Mouse (Mus musculus): Measurements from ENCODE around the gene Pola1.
A peak's percentile ranks its signal among the peaks of the same experiment; 100 is the strongest.

Gene Pola1

GRCm38 (mm10) chrX:93631657-93632449 is at the start of gene Pola1:
Pola1 (minus strand) TSS chrX:93632155.
- peak; percentile 88 for DNase-seq

- no peak for DNase-seq
Measured at GRCm38 (mm10) chrX:93676228-93676627, 44.3 kb upstream of the Pola1 start.

- DNase-seq, result peak; percentile 38
Measured at GRCm38 (mm10) chrX:93674836-93675795, 43.2 kb upstream of the Pola1 start.

GRCm38 (mm10) chrX:93674432-93674831 is 42.5 kb upstream of the Pola1 start:
- DNase-seq, result no peak

GRCm38 (mm10) chrX:93664787-93665186 is 32.8 kb upstream of the Pola1 start:
- DNase-seq, result no peak

- DNase-seq, result no peak
Measured at GRCm38 (mm10) chrX:93663919-93664586, 32.1 kb upstream of the Pola1 start.

- no peak for DNase-seq
Measured at GRCm38 (mm10) chrX:93655153-93655552, 23.2 kb upstream of the Pola1 start.

GRCm38 (mm10) chrX:93654218-93655002 is 22.5 kb upstream of the Pola1 start, which contains the start of gene Pcyt1b:
Pcyt1b (plus strand) TSS chrX:93654863.
- DNase-seq, result no peak

GRCm38 (mm10) chrX:93650738-93651137 is 18.8 kb upstream of the Pola1 start:
- no peak for DNase-seq

- DNase-seq, result no peak
Measured at GRCm38 (mm10) chrX:93644022-93644421, 12.1 kb upstream of the Pola1 start.

- no peak for DNase-seq
Measured at GRCm38 (mm10) chrX:93643600-93643999, 11.6 kb upstream of the Pola1 start.

GRCm38 (mm10) chrX:93634861-93635375 is 3.0 kb upstream of the Pola1 start:
- DNase-seq, result no peak

- DNase-seq, result no peak
Measured at GRCm38 (mm10) chrX:93630256-93630655, 1.7 kb downstream of the Pola1 start.

- DNase-seq, result no peak
Measured at GRCm38 (mm10) chrX:93602214-93602613, 29.7 kb downstream of the Pola1 start.

- no peak for DNase-seq
Measured at GRCm38 (mm10) chrX:93594283-93594682, 37.7 kb downstream of the Pola1 start.

GRCm38 (mm10) chrX:93580931-93581330 is 51.0 kb downstream of the Pola1 start:
- no peak for DNase-seq

- no peak for DNase-seq
Measured at GRCm38 (mm10) chrX:93557171-93557570, 74.8 kb downstream of the Pola1 start.

GRCm38 (mm10) chrX:93539779-93540178 is 92.2 kb downstream of the Pola1 start:
- DNase-seq, result no peak

GRCm38 (mm10) chrX:93502865-93503353 is 129.0 kb downstream of the Pola1 start:
- DNase-seq, result no peak

- DNase-seq, result no peak
Measured at GRCm38 (mm10) chrX:93497597-93497996, 134.4 kb downstream of the Pola1 start.

GRCm38 (mm10) chrX:93465711-93466110 is 166.2 kb downstream of the Pola1 start:
- peak; percentile 1 for DNase-seq
